Mouse (Mus musculus) kidney, embryonic 14.5 days (tissue): ENCODE data around the gene Adamtsl4. TPM values are rescaled to one million over a fixed set of nuclear protein-coding genes. Genes with fewer than 3 reads are reported as not detected.
"Not testable (repeated sequence)": the region's sequence is repeated elsewhere in the genome, so short reads cannot be mapped to it uniquely, and the experiment has no call there.

Source experiments
- ATAC-seq: fragments of 200-750 bp; cut with Nextera tagmentation; 2 replicates; pipeline ENCODE4 v1.8.0; 2017; ENCODE audit warnings: moderate number of reproducible peaks, mild to moderate bottlenecking, moderate TSS enrichment, moderate library complexity; ENCODE audit not compliant: low FRiP score, low TSS enrichment
- H3K27ac ChIP-seq: fragments of 300-500 bp; sonication (generic); 2 replicates; pipeline ENCODE4 v1.5.1; 2014; ENCODE audit warnings: low read depth, mild to moderate bottlenecking, low read length, moderate library complexity, mixed read lengths
- H3K27me3 ChIP-seq: fragments of 300-500 bp; sonication (generic); 2 replicates; pipeline ENCODE4 v1.6.1; 2014; ENCODE audit warnings: mild to moderate bottlenecking, low read length; ENCODE audit not compliant: control insufficient read depth, insufficient read depth
- H3K36me3 ChIP-seq: fragments of 300-500 bp; sonication (generic); 2 replicates; pipeline ENCODE4 v1.6.1; 2014; ENCODE audit warnings: low read length, mixed read lengths; ENCODE audit not compliant: control insufficient read depth, insufficient read depth
- H3K4me1 ChIP-seq: fragments of 300-500 bp; sonication (generic); 2 replicates; pipeline ENCODE4 v1.6.1; 2014; ENCODE audit warnings: low read length, mixed read lengths; ENCODE audit not compliant: control insufficient read depth, insufficient read depth
- H3K4me2 ChIP-seq: fragments of 300-500 bp; sonication (generic); replicated peaks from 2 replicates; pipeline ENCODE4 v1.6.1; 2014; ENCODE audit warnings: low read depth, mild to moderate bottlenecking, low read length
- H3K4me3 ChIP-seq: fragments of 300-500 bp; sonication (generic); 2 replicates; pipeline ENCODE4 v1.5.1; 2014; ENCODE audit warnings: mild to moderate bottlenecking, low read length
- H3K9ac ChIP-seq: fragments of 300-500 bp; sonication (generic); 2 replicates; pipeline ENCODE4 v1.6.1; 2014; ENCODE audit warnings: low read depth, mild to moderate bottlenecking, low read length, moderate library complexity
- H3K9me3 ChIP-seq: fragments of 300-500 bp; sonication (generic); 2 replicates; pipeline ENCODE4 v1.6.1; 2016; ENCODE audit warnings: low read length; ENCODE audit not compliant: control insufficient read depth
- WGBS: fragments of 180-500 bp; shearing (Covaris S2); extraction: QIAGEN DNeasy Blood & Tissue Kit; methylation state at CpG from one replicate; pipeline ENCODE4 v1.1.7; 2014; 5-methylcytosine and 5-hydroxymethylcytosine counted together
- polyA plus RNA-seq: library from polyadenylated mRNA; unstranded; fragments of >200 nt; fragmentation: Nextera tagmentation; extraction: Ambion mirVana; gene quantifications from 2 replicates; pipeline ENCODE4 v1.2.1, GENCODE M21; 2014

Adamtsl4 gene
- polyA plus RNA-seq, 1 experiment from 2014 or later, result 3.7 TPM

- no peak overlapping the region for H3K27ac ChIP-seq
- no peak for ATAC-seq
- no peak overlapping the region for H3K4me2 ChIP-seq
- no peaks in the 10 kb centered on the region for H3K9me3 ChIP-seq
- peaks cover 19% of the 10 kb centered on the region for H3K4me1 ChIP-seq
- H3K9ac ChIP-seq, result no peak overlapping the region
- H3K36me3 ChIP-seq, result no peaks in the 10 kb centered on the region
- H3K27me3 ChIP-seq, result no peaks in the 10 kb centered on the region
- WGBS, result 89% methylated on average over 11 of the region's 11 CpGs
- no peak overlapping the region for H3K4me3 ChIP-seq
These were observed 7.3 kb upstream of the Adamtsl4 start for GRCm38 (mm10) chr3:95694808-95695703.

GRCm38 (mm10) chr3:95693821-95694807, 6.4 kb upstream of the Adamtsl4 start:
- 58% methylated on average over 11 of the region's 11 CpGs for whole genome bisulfite sequencing
- Histone ChIP-seq H3K9me3 (no peaks in the 10 kb centered on the region), H3K9ac (no peak overlapping the region), H3K27ac (no peak overlapping the region), H3K4me3 (no peak overlapping the region), H3K4me1 (peaks cover 21% of the 10 kb centered on the region), H3K36me3 (no peaks in the 10 kb centered on the region), H3K27me3 (no peaks in the 10 kb centered on the region), H3K4me2 (no peak overlapping the region)
- ATAC-seq, result no peak

GRCm38 (mm10) chr3:95692677-95693076, 5.0 kb upstream of the Adamtsl4 start:
- Histone ChIP-seq H3K4me3 (no peak overlapping the region), H3K27me3 (no peaks in the 10 kb centered on the region), H3K27ac (no peak overlapping the region), H3K9me3 (no peaks in the 10 kb centered on the region), H3K4me1 (peaks cover 34% of the 10 kb centered on the region), H3K9ac (no peak overlapping the region), H3K4me2 (no peak overlapping the region), H3K36me3 (no peaks in the 10 kb centered on the region)
- WGBS, result 76% methylated on average over 6 of the region's 6 CpGs
- ATAC-seq, result no peak

- H3K36me3 ChIP-seq, H3K9me3 ChIP-seq, H3K4me2 ChIP-seq, H3K27me3 ChIP-seq, H3K4me3 ChIP-seq, H3K9ac ChIP-seq, ATAC-seq: not testable (repeated sequence)
- WGBS, result 83% methylated on average over 2 of the region's 2 CpGs
- Histone ChIP-seq H3K4me1 (peaks cover 42% of the 10 kb centered on the region), H3K27ac (0 out of 2 replicates have a peak overlapping the region, but pooled peaks have one; percentile 66)
These were observed 2.8 kb upstream of the Adamtsl4 start for GRCm38 (mm10) chr3:95690552-95690951.

- Histone ChIP-seq H3K36me3 (no peaks in the 10 kb centered on the region), H3K27ac (peak overlapping the region; percentile 66; the same call in 1 of the 2 replicates), H3K4me2 (no peak overlapping the region), H3K9me3 (no peaks in the 10 kb centered on the region), H3K27me3 (no peaks in the 10 kb centered on the region), H3K9ac (no peak overlapping the region), H3K4me1 (peaks cover 45% of the 10 kb centered on the region), H3K4me3 (no peak overlapping the region)
- 34% methylated on average over 2 of the region's 2 CpGs for WGBS
- no peak for ATAC-seq
These were observed 2.2 kb upstream of the Adamtsl4 start for GRCm38 (mm10) chr3:95689940-95690339.

GRCm38 (mm10) chr3:95689171-95689915, 1.6 kb upstream of the Adamtsl4 start:
- no peak overlapping the region for H3K9ac ChIP-seq
- H3K27ac ChIP-seq, result peak overlapping the region; percentile 66; the same call in 1 of the 2 replicates
- H3K4me1 ChIP-seq, result peaks cover 50% of the 10 kb centered on the region
- WGBS, result 20% methylated on average over 11 of the region's 11 CpGs
- H3K9me3 ChIP-seq, result no peaks in the 10 kb centered on the region
- H3K4me3 ChIP-seq, result no peak overlapping the region
- H3K36me3 ChIP-seq, result no peaks in the 10 kb centered on the region
- peak; percentile 25; the same call in 1 of the 2 replicates for ATAC-seq
- H3K27me3 ChIP-seq, result no peaks in the 10 kb centered on the region
- no peak overlapping the region for H3K4me2 ChIP-seq

- Histone ChIP-seq H3K27ac (peak overlapping the region; percentile 69; the same call in 1 of the 2 replicates), H3K4me3 (peak overlapping the region; percentile 47), H3K9me3 (no peaks in the 10 kb centered on the region), H3K9ac (peak overlapping the region; percentile 58; the same call in 1 of the 2 replicates), H3K36me3 (no peaks in the 10 kb centered on the region), H3K4me1 (peaks cover 50% of the 10 kb centered on the region), H3K4me2 (peak overlapping the region; percentile 91), H3K27me3 (no peaks in the 10 kb centered on the region)
- ATAC-seq, result peak; percentile 29
- WGBS, result 13% methylated on average over 4 of the region's 4 CpGs
These were observed 571 bp downstream of the Adamtsl4 start for GRCm38 (mm10) chr3:95687168-95687523.

- Histone ChIP-seq H3K4me2 (peak overlapping the region; percentile 91), H3K27me3 (no peaks in the 10 kb centered on the region), H3K27ac (no peak overlapping the region), H3K9me3 (no peaks in the 10 kb centered on the region), H3K4me1 (peaks cover 53% of the 10 kb centered on the region), H3K9ac (peak overlapping the region; percentile 58; the same call in 1 of the 2 replicates), H3K4me3 (peak overlapping the region; percentile 47; the same call in 1 of the 2 replicates), H3K36me3 (no peaks in the 10 kb centered on the region)
- WGBS, result 30% methylated on average over 10 of the region's 10 CpGs
- ATAC-seq, result no peak
These were observed 1.1 kb downstream of the Adamtsl4 start for GRCm38 (mm10) chr3:95686492-95687167.
